Mouse (Mus musculus): ENCODE data around the gene Dact3.

The Dact3 gene

DNA sequence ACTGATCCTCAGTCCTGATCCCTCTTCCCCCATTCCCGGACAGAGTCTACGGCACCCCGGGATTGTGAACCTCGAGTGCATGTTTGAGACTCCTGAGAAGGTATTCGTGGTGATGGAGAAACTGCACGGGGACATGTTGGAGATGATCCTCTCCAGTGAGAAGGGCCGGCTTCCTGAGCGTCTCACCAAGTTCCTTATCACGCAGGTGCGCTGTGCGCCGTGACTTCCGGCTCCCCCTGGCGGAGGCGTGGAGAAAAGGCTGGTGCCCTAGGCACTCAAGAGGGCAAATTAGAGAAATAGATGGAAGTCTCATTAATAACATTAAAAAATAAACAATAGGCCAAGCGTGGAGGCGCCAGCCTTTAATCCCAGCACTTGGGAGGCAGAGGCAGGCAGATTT lies 16.8 kb upstream of the Dact3 start:
- DNase-seq (ENCODE audit: low read depth): no peak

DNA sequence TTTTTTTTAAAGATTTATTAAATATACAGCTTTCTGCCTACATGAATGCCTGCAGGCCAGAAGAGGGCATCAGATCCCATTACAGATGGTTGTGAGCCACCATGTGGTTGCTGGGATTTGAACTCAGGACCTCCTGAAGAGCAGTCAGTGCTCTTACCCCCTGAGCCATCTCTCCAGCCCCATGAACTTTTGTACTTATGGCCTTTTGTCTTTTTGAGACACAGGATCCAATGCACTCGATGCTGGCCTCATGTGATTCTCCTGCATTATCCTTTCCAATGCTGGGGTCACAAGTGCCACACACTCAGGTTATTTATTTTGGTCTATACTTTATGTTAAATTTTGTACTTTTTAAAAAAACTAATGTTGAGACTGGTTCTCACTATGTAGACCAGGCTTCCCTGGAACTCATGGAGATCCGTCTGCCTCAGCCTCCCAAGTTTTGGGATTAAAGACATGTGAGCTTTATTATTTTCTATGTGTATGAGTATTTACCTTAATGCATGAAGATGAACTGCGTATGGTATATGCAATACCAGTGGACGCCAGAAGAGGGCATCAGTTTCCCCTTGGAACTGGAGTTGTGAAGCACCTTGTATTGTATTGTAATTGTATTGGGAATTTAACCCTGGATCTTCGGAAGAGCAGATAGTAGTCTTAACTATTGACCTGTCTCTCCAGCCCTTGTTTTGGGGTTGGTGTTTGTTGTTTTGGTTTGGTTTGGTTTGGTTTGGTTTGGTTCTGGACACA lies 15.0 kb upstream of the Dact3 start:
- DNase-seq (ENCODE audit: low read depth): no peak

DNA sequence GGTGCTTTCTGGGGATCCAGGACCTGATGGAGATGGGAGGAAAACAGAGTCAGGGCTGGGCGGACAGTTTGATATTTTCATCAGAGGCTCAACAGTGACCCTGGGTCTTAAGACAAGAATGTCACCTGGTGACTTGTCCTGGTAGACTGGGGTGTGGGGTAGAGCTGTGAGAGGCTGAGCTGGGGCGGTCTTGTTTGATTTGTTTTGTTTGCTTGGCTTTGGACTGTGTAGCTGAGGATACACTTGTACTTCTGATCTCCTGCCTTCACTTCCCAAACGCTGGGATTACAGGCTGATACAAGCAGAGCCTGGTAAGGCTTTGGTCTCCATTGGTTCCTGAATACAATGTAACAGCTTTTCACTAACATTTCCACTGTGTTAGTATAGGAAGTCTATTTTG lies 7.6 kb upstream of the Dact3 start:
- DNase-seq (ENCODE audit: low read depth): no peak

DNA sequence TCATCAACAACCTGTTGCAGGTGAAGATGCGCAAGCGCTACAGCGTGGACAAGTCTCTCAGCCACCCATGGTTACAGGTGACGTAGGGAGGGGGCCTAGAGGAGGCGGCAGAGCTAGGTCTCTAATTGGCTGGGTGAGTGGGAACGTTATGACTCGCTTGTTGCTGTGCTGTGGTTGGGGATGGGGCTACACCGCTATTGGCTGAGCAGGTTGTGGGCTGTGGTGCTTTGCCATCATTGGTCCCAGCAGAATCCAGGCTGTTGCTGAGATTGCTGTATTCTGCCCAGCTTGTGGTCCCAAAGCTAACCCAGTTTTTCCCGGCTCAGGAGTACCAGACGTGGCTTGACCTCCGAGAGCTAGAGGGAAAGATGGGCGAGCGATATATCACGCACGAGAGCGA lies 5.6 kb upstream of the Dact3 start:
- DNase-seq (ENCODE audit: low read depth): no peak

DNA sequence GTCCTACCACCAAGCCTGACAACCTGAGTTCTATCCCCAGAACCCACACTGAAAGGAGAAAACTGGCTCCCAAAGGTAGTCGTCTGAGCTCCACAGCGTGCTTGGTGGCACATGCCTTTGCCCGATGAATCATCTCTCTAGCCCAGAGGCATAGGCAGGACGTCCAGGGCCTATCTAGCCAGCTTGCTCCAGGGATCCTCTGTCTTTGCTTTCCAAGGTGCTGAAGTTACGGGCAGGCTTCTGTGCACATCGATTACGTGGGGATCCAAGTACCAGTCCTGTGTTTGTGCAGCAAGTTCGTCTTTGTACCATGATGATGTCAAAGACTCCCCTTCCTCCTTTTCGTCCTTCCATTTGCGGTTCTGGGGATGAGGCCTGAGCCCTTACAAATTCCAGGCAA lies 3.5 kb upstream of the Dact3 start:
- no peak for DNase-seq (ENCODE audit: low read depth)

DNA sequence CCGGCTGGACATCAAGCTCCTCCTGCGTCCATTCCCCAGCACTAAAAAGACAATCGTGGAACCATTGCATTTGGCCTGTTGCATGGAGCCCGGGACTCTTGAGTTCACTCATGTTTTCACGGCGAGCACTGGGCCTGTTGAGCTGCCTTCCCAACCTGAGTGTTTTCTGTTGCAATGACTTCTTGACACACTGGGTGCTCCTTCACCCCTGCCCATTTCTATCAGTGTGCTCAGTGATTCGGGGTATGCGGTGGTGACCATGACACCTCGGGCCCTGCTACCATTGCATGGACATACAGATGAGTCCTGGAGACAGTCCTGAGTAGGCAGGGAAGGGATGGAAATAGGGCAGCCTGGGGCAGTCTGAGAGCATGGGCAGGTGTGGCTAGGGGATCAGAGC lies 2.6 kb upstream of the Dact3 start:
- no peak for DNase-seq (ENCODE audit: low read depth)

DNA sequence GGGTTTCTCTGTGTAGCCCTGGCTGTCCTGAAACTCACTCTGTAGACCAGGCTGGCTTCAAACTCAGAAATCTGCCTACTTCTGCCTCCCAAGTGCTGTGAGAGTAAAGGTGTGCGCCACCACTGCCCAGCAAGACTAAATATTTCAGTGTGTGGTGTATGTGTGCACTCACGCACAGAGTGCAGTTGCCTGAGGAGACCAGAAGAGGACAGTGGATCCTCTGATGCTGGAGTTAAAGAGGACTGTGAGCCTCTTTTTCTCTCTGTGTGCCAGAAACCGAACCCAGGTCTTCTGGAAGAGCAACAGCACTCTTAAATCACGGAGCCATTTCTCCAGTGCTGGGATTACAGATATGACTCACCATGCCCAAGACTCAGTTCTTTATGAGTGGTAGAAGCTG lies 1.7 kb upstream of the Dact3 start:
- DNase-seq (ENCODE audit: low read depth): no peak

DNA sequence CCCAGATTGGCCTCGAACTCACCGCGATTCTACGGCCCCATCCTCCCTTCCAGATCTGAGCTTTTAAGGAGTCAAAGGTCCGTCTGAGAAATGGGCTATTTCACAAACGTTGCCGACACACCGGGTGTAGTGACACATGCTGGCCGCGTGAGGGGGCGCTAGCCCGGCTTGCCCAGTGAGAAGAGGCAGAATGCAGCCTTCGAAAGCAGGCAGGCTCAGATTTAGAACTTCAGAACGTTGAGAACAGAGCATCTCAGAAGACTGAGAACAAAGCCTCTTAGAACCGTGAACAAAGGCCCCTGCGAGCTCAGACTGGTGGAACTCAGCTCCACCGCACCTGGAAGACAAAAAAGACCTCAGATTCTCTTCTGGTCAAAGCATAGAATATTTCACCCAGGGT lies 927 bp upstream of the Dact3 start:
- DNase-seq (ENCODE audit: low read depth): peak; percentile 74

DNA sequence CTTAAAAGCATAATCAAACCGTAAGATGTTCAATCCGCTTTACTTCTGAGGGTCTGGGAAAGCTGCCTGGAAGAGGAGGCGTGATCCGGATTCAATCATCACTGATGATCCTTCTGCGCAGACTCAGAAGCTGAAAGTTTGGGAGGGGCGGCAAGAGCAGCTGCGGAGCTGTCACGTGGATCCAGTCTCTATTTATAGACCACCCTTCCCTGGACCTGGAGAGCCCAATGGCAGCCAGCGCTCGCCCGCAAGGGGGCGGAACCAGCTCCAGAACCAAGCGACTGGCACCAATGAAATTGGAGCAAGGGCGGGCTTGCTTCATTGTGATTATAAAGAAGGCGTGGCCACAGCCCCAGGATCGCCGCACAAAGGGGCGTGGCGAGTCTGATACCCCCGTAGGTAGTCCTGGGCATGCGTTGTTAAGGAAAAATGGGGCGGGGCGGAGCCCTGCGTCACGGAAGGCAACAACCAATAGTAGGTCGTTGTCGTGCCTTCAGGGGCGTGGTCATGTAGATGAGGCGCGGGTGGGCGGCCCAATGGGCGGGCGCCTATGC lies 284 bp upstream of the Dact3 start:
- DNase-seq (ENCODE audit: low read depth): peak; percentile 100

DNA sequence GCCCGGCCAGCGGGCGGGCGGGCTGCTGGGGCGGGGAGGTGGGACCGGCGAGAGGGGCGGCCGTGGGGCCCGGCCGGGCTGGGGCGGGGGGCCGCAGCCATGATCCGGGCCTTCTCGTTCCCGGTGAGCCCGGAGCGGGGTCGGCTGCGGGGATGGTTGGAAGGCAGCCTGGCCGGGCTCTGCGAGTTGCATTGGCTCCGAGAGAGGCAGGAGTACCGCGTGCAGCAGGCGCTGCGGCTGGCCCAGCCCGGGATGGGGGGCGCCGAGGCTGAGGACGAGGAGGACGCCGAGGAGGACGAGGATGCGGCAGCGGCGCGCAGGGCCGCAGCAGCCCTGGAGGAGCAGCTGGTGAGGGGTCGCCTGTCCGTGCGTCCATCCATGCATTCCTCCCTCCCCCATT lies 209 bp downstream of the Dact3 start:
- DNase-seq (ENCODE audit: low read depth): no peak

DNA sequence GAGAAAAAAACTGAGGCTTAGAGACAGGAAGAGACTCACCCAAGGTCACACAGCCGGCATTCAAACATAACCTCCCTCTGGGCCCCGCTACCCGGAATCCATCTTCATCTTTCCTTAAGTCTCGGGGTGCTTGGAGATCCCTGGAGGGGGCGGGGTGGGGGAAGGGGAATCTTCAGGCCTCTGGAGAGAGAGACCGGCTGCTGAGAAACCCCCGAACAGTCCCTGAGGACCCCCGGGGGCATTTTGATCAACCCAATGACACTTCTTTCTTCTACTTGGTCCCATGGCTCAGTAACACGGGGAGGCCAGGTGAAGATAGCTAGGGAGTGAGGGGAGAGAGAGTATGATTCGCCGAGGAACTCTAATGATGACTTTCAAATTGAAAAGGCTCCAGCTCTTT lies 889 bp downstream of the Dact3 start:
- DNase-seq (ENCODE audit: low read depth): no peak

DNA sequence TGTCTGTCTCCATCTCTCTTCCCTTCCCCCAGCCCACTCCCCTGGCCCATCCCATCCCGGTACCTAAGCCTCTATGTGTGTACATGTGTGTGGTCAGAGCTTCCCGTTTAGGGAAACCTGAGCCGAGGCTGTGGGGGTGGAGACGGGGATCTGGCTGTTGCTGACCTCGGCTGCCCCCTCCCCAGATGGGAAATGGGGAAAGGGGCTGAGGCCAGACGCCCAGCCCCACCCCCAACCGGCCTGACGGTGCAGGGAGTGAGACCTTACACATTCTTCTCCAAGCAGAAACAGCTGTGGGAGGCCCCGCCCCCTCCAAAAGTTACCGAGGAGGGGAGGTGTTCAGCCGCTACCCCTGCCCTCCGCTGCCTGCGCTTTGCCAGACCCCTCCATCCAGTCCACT lies 1.5 kb downstream of the Dact3 start:
- DNase-seq (ENCODE audit: low read depth): no peak

DNA sequence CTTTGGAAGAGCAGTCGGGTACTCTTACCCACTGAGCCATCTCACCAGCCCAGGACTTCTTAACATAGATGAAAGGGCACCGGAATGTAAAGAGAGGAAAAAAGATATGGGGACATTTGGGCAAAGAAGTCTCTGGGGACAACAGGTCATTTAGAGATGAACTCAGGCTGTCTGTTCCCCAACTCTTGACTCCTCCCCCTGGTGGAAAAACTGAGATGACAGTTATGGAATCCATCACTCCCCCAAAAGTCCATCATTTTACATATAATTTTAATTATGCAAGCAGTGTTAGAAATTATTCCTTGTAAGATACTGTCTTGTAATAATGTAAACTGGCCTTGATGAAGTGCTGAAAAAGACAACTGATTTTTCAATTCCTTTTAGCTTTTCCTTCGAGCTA lies 2.6 kb downstream of the Dact3 start:
- DNase-seq (ENCODE audit: low read depth): no peak

DNA sequence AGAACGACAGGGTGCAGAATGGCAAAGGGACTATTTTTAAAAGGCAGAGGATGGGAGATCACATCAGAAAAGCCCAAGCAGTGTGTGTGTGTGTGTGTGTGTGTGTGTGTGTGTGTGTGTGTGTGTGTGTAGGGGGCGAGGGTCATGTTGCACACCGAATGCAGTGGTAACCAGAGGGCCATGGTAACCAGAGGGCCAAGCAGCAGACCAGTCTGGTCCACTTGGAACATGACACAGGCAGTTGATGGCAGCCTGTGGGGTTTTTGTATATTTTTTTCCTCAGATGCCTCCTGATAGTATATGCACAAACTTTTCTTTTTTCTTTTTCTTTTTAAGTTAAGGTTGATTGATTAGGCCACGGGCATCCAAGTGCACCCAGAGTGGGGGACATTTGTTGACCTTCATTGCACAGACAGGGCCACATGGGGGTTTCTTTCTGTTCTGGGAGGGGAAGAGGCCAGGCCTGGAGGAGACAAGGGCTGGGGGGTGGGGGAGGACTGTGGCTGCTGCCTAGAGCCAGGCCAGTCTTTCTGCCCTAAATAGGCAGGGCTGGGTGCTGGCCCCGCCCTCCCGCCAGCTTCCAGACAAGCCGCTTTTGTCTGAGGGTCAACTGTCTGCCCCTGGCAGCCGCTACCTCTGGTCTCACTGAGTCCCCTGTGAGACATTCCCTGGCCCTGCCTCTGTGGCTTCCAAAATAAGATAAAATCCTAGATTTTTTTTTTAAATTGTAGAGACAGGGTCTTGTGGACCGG lies 4.9 kb downstream of the Dact3 start:
- no peak for DNase-seq (ENCODE audit: low read depth)

DNA sequence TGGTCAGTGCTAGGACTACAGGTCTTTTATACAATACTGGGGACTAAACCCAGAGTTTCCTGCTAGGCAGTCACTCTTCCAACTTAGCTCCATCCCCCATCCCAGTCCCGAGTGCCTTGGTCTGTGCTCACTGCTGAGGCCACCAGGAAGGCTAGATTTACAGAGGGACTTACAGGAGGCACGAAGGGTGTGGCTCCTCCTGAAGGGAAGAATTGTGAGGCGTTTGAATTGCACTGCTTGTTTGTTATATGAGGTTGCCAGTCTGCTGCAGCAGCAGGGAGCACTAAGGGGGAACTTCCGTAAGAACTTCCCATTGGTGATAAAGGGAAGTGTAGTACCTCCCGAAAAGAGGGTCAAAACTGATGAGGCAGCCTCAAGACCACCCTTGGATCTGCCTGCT lies 5.5 kb downstream of the Dact3 start:
- DNase-seq (ENCODE audit: low read depth): no peak

DNA sequence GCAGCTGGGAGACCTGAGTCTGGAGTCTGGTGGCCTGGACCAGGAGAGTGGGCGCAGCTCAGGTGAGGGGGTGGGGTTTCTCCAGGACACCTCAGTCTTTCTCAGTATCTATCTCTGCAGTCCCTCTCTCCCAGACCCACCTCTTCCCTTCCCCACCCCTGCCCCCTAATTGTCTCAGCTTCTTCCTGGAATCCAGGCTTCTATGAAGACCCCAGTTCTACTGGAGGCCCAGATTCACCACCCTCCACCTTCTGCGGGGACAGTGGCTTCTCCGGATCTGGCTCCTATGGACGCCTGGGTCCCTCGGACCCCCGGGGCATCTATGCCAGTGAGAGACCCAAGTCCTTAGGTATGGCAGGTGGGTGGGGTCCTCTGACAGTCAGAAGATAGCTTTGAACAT lies 8.0 kb downstream of the Dact3 start:
- no peak for DNase-seq (ENCODE audit: low read depth)

DNA sequence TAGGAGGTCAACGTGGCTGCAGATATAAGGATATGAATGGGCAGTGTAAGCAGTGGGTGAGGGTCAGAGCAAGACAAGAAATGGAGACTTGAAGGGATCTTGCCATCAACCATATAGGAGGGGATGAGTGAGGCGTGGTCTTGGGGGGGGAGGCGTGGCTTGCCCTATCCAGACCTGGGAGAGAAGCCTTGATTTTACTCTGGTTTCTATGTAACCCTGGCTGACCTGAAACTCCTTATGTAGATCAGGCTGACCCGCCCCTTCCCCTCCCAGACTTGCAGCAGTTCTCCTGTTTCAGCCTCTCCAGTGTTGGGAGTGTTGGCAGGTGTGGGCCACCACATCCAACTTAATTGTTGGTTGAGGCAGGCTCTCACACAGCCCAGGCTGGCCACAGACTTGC lies 9.2 kb downstream of the Dact3 start:
- DNase-seq (ENCODE audit: low read depth): no peak

DNA sequence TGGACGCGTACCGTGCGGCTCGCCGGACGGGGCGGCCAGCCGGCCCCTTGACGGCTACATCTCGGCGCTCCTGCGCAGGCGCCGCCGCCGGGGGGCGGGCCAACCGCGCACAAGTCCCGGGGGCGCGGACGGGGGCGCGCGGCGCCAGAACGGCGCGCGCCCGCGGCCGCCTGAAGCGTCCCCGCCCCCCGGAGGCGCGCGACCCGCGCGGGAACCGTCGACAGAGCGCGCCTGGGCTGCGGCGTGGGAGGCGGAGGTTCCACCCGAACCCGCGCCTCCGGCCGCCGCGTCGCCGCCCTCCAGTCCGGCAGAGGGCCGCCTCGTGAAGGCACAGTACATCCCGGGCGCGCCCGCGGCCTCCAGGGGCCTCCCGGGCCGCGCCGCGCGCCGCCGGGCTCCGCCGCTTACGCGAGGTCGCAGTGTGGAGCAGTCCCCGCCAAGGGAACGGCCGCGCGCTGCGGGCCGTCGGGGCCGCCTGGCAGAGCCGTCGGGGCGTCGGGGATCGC lies 10.2 kb downstream of the Dact3 start:
- DNase-seq (ENCODE audit: low read depth): no peak

DNA sequence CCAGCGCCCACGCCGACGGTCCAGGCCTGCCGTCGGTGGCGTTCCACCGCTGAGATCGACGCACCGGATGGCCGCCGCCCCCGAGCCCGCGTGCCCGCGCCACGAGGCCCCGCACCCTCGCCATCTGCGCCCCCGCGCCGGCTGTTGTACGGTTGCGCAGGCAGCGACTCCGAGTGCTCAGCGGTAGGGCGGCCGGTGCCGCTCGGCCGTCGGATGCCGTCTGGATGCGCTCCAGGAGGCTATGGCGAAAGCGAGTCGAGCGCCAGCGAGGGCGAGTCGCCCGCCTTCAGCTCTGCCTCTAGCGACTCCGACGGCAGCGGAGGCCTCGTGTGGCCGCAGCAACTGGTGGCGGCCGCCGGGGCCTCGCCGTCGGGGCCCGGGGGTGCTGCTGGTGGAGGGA lies 10.8 kb downstream of the Dact3 start:
- DNase-seq (ENCODE audit: low read depth): no peak

DNA sequence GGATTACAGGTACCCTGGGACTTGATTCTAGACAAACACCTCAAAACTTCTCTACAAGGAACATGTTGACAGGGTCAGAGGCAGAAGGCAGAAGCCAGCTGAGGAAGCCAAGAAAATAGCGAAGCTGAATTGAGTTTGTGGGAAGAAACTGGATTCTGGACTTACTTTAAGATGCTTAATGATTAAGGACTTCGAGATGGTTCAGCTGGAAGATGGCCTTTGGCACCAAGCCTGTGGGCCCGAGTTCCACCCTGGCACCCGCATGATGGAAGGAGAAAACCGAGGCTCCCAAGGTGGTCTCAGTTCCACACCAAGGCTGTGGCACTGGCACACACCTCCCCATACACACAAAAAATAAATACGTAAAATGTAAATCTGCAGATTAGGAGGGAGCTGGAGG lies 15.4 kb downstream of the Dact3 start:
- DNase-seq (ENCODE audit: low read depth): no peak

DNA sequence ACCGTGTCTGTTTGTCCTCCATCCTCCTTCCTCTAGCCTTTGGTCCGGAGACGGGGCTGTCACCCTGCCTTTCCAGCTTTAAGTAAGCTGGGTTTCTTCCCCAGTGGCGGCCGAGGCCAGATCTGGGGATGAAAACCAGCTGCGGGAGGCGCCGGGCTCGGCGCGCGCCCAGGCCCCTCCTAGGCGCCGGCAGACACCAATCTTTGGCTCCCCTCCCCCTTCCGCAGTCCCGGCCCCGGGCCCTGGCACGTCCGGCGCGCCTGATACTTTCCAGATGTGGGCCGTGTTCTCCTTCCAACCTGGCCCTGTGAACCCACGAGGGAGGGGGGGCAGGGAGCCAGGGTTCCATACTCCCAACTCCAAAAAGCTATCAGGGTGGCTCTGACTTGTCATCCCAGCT lies 15.8 kb downstream of the Dact3 start:
- DNase-seq (ENCODE audit: low read depth): no peak

DNA sequence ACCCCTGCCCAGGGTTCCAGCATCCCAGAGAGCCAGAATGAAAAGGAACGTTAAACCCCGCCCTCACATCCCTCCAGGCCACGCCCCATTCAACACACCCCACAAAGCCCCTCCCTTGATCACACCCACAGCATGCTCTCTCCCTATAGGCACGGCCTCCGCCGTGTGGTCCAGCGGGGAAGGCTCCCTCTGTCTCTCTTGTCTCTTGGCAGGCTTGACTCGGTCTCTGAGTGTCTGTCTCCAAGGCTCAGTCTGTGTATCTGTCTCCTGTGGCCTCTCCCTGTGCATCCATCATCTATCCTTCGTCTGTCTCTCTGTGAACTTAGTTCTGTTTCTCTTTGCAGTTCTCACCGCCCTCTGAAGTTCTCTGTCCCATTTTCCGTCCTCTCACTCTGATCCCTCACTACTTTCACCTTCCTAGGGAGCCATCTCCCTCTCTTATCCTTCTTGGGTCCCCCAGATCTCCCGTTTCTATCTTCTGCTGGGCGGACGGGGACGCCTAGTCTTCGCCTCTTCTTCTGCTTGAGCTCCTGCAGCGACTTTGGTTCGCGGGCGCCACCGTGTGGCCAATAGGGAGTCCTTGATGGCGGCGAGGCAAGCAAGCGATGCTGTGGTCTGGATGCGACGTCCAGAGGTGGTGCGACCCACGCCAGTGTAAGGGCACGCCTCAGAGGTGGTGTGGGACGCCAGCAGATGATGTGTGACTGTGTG lies 16.7 kb downstream of the Dact3 start, which contains the start of gene Gng8:
Gng8 (plus strand) TSS at position 146 of the 711 bp plus-strand sequence.
- DNase-seq (ENCODE audit: low read depth): peak; percentile 85

DNA sequence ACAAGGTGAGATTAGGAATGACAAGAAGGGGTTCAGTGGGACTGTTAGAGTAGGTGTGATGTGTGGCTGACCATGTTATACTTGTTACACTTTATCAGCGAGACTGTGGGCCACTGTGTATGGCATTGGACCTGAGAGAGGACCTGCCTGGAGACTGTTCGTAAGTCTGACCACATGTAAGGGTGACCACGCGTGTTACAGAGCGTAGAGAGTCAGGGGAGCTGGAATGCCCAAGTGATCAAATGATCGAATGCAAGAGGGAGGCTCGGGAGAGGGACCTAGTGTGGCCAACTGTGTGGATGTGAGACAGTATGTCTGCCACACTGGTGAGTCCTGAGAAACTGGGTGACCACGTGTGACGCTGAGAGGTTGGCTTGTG lies 17.2 kb downstream of the Dact3 start:
- DNase-seq (ENCODE audit: low read depth): no peak
